Mouse (Mus musculus) MEL (cell line): ENCODE results near the gene Fkbp15. TPM values are rescaled to one million over a fixed set of nuclear protein-coding genes. Genes with fewer than 3 reads are reported as not detected.

Experiments used
- DNase-seq: peaks from one replicate; pipeline ENCODE4 v3.0.0; 2011; ENCODE audit warnings: low read depth, low spot score
- H3K27ac ChIP-seq: 2 replicates; pipeline ENCODE4 v1.5.1; 2012; ENCODE audit warnings: low read depth, mild to moderate bottlenecking, control low read depth, low read length, moderate library complexity; ENCODE audit not compliant: control insufficient read depth
- H3K27me3 ChIP-seq, 2 experiments: fragments of 150-350 bp in 1 of 2; sonication (generic) in 1 of 2; 2 replicates each; pipeline ENCODE4 v1.6.1; 2012; ENCODE audit warnings: low read length in 2 of 2, mild to moderate bottlenecking in 2 of 2, improper control_type of control experiment in 1 of 2, moderate library complexity in 1 of 2; ENCODE audit not compliant: insufficient read depth in 2 of 2, control insufficient read depth in 1 of 2
- H3K36me3 ChIP-seq, 2 experiments: 2 replicates each; pipeline ENCODE4 v1.6.1; 2012 to 2014; ENCODE audit warnings: low read length in 2 of 2, improper control_type of control experiment in 1 of 2, inconsistent platforms in 1 of 2, mild to moderate bottlenecking in 1 of 2; ENCODE audit not compliant: insufficient read depth in 2 of 2, control insufficient read depth in 1 of 2
- H3K4me1 ChIP-seq, 2 experiments: fragments of 150-350 bp in 1 of 2; sonication (generic) in 1 of 2; 2 replicates each; pipeline ENCODE4 v1.6.1; 2012; ENCODE audit warnings: low read length in 2 of 2, improper control_type of control experiment in 1 of 2, mild to moderate bottlenecking in 1 of 2; ENCODE audit not compliant: insufficient read depth in 2 of 2, control insufficient read depth in 1 of 2
- H3K4me3 ChIP-seq, 2 experiments: fragments of 150-350 bp in 1 of 2; sonication (generic) in 1 of 2; 2 replicates each; pipeline ENCODE4 v1.5.1; 2012; ENCODE audit warnings: low read depth in 2 of 2, low read length in 2 of 2, mild to moderate bottlenecking in 2 of 2, moderate library complexity in 2 of 2, control low read depth in 1 of 2, improper control_type of control experiment in 1 of 2; ENCODE audit not compliant: control insufficient read depth in 1 of 2, insufficient read depth in 1 of 2
- H3K79me2 ChIP-seq: 2 replicates; pipeline ENCODE4 v1.6.1; 2012; ENCODE audit warnings: mild to moderate bottlenecking, low read length, moderate library complexity; ENCODE audit not compliant: control insufficient read depth, poor library complexity, insufficient read depth
- H3K9ac ChIP-seq: 2 replicates; pipeline ENCODE4 v1.6.1; 2012; ENCODE audit warnings: low read depth, mild to moderate bottlenecking, control low read depth, low read length, moderate library complexity; ENCODE audit not compliant: control insufficient read depth, poor library complexity, severe bottlenecking
- H3K9me3 ChIP-seq: fragments of 150-350 bp; sonication (generic); replicated peaks from 2 replicates; pipeline ENCODE4 v1.6.1; 2012; ENCODE audit warnings: mild to moderate bottlenecking, low read length, improper control_type of control experiment, moderate library complexity; ENCODE audit not compliant: insufficient read depth
- BHLHE40 ChIP-seq: IDR thresholded peaks from 2 replicates; pipeline ENCODE4 v1.6.1; 2012; ENCODE audit warnings: low read depth, mild to moderate bottlenecking, inconsistent platforms, low read length, improper control_type of control experiment, borderline replicate concordance
- CHD2 ChIP-seq: IDR thresholded peaks from 2 replicates; pipeline ENCODE4 v1.6.1; 2011; ENCODE audit warnings: low read length, improper control_type of control experiment
- CTCF ChIP-seq, 3 experiments: IDR thresholded peaks in 2 of 3; conservative IDR thresholded peaks in 1 of 3; 2 replicates each; pipeline ENCODE4 v1.5.1; 2011 to 2012; ENCODE audit warnings: low read length in 3 of 3, low read depth in 2 of 3, mild to moderate bottlenecking in 2 of 3, improper control_type of control experiment in 1 of 3, inconsistent platforms in 1 of 3, mixed read lengths in 1 of 3, moderate library complexity in 1 of 3; ENCODE audit not compliant: control insufficient read depth in 1 of 3, insufficient read depth in 1 of 3, poor library complexity in 1 of 3, severe bottlenecking in 1 of 3
- ELF1 ChIP-seq: IDR thresholded peaks from 2 replicates; pipeline ENCODE4 v1.6.1; 2014; ENCODE audit warnings: low read depth, mild to moderate bottlenecking, inconsistent platforms, low read length, improper control_type of control experiment, moderate library complexity
- EP300 ChIP-seq, 2 experiments: IDR thresholded peaks; 2 replicates each; pipeline ENCODE4 v1.6.1; 2011; ENCODE audit warnings: improper control_type of control experiment in 2 of 2, low read length in 2 of 2, low read depth in 1 of 2, mild to moderate bottlenecking in 1 of 2
- ETS1 ChIP-seq: IDR thresholded peaks from 2 replicates; pipeline ENCODE4 v1.6.1; 2012; ENCODE audit warnings: low read depth, mild to moderate bottlenecking, inconsistent platforms, low read length, improper control_type of control experiment, moderate library complexity
- JUND ChIP-seq: IDR thresholded peaks from 2 replicates; pipeline ENCODE4 v1.6.1; 2011; ENCODE audit warnings: low read depth, mild to moderate bottlenecking, improper control_type of control experiment, low read length
- MAFK ChIP-seq: IDR thresholded peaks from 2 replicates; pipeline ENCODE4 v1.6.1; 2011; ENCODE audit warnings: low read depth, mild to moderate bottlenecking, low read length, improper control_type of control experiment, borderline replicate concordance
- MAX ChIP-seq: IDR thresholded peaks from 2 replicates; pipeline ENCODE4 v1.6.1; 2011; ENCODE audit warnings: low read length, improper control_type of control experiment
- MYB ChIP-seq: IDR thresholded peaks from 2 replicates; pipeline ENCODE4 v1.6.1; 2011; ENCODE audit warnings: mild to moderate bottlenecking, low read depth, low read length, improper control_type of control experiment
- MYC ChIP-seq: IDR thresholded peaks from 2 replicates; pipeline ENCODE4 v1.6.1; 2011; ENCODE audit warnings: low read depth, mild to moderate bottlenecking, low read length, improper control_type of control experiment, moderate library complexity
- NELFE ChIP-seq: IDR thresholded peaks from 2 replicates; pipeline ENCODE4 v1.6.1; 2011; ENCODE audit warnings: low read depth, low read length, improper control_type of control experiment
- NRF1 ChIP-seq: IDR thresholded peaks from 2 replicates; pipeline ENCODE4 v1.6.1; 2014; ENCODE audit warnings: low read depth, mild to moderate bottlenecking, inconsistent platforms, low read length, improper control_type of control experiment, moderate library complexity; ENCODE audit not compliant: poor library complexity, insufficient read depth, severe bottlenecking
- POLR2AphosphoS2 ChIP-seq: IDR thresholded peaks from 2 replicates; pipeline ENCODE4 v1.6.1; 2011; ENCODE audit warnings: low read length, improper control_type of control experiment
- RAD21 ChIP-seq: IDR thresholded peaks from 2 replicates; pipeline ENCODE4 v1.6.1; 2011; ENCODE audit warnings: mild to moderate bottlenecking, low read depth, low read length, improper control_type of control experiment
- RCOR1 ChIP-seq: IDR thresholded peaks from 2 replicates; pipeline ENCODE4 v1.6.1; 2012; ENCODE audit warnings: low read depth, mild to moderate bottlenecking, inconsistent platforms, low read length, improper control_type of control experiment
- SMC3 ChIP-seq: IDR thresholded peaks from 2 replicates; pipeline ENCODE4 v1.6.1; 2011; ENCODE audit warnings: low read depth, low read length, improper control_type of control experiment
- TAL1 ChIP-seq: IDR thresholded peaks from 2 replicates; pipeline ENCODE4 v1.6.1; 2012; ENCODE audit warnings: mild to moderate bottlenecking, inconsistent platforms, low read length, moderate library complexity, mixed read lengths
- TBP ChIP-seq: IDR thresholded peaks from 2 replicates; pipeline ENCODE4 v1.8.0; 2011; ENCODE audit warnings: low read depth, low read length, improper control_type of control experiment
- UBTF ChIP-seq: IDR thresholded peaks from 2 replicates; pipeline ENCODE4 v1.6.1; 2012; ENCODE audit warnings: low read depth, mild to moderate bottlenecking, inconsistent platforms, low read length, improper control_type of control experiment, moderate library complexity, borderline replicate concordance; ENCODE audit not compliant: insufficient read depth
- ZNF384 ChIP-seq: IDR thresholded peaks from 2 replicates; pipeline ENCODE4 v1.6.1; 2012; ENCODE audit warnings: low read depth, mild to moderate bottlenecking, inconsistent platforms, low read length, improper control_type of control experiment
- polyA plus RNA-seq, 2 experiments: library from polyadenylated mRNA; stranded (reverse) in 1 of 2; unstranded in 1 of 2; fragments of >175 nt in 1 of 2; fragments of >200 nt in 1 of 2; gene quantifications; 2 replicates each; pipeline versions ENCODE4 v1.2.1 to v1.2.4; 2012; ENCODE audit warnings: low replicate concordance in 2 of 2, low read depth in 1 of 2; ENCODE audit not compliant: insufficient read length in 2 of 2, insufficient read depth in 1 of 2, missing spikeins in 1 of 2
- total RNA-seq: library from RNA; depleted of rRNA; stranded (reverse); fragments of 300-350 nt; gene quantifications from 2 replicates; pipeline ENCODE4 v1.2.3, GENCODE M21; 2012

Fkbp15 gene
- total and polyA plus RNA-seq, 3 experiments = 21.1 to 26.5 TPM; not detected in 1

GRCm38 (mm10) chr4:62303288-62303687, 57.1 kb downstream of the Fkbp15 start:
- no peaks in the 10 kb centered on the region for H3K9me3 ChIP-seq
- no peak overlapping the region for H3K27ac ChIP-seq
- peaks cover 0 to 2% of the 10 kb centered on the region in 2 experiments; a peak in 2 of 4 replicates for H3K36me3 ChIP-seq
- H3K4me1 ChIP-seq = no peaks in the 10 kb centered on the region
- H3K4me3 ChIP-seq = no peak overlapping the region
- H3K27me3 ChIP-seq = no peaks in the 10 kb centered on the region
- H3K79me2 ChIP-seq = no peaks in the 10 kb centered on the region
- no peak for TF ChIP-seq NELFE
- TF ChIP-seq EP300 (IDR thresholded peaks at IDR 0.05; ENCODE audit: low read depth in 1 of 2, low read length in 2 of 2) = no peak
- TF ChIP-seq BHLHE40 = no peak
- no peak for TF ChIP-seq UBTF
- no peak for TF ChIP-seq TAL1
- no peak for TF ChIP-seq RAD21
- no peak for TF ChIP-seq RCOR1
- no peak for TF ChIP-seq ELF1
- no peak for TF ChIP-seq MYC
- no peak for DNase-seq
- no peak overlapping the region for H3K9ac ChIP-seq

DNA sequence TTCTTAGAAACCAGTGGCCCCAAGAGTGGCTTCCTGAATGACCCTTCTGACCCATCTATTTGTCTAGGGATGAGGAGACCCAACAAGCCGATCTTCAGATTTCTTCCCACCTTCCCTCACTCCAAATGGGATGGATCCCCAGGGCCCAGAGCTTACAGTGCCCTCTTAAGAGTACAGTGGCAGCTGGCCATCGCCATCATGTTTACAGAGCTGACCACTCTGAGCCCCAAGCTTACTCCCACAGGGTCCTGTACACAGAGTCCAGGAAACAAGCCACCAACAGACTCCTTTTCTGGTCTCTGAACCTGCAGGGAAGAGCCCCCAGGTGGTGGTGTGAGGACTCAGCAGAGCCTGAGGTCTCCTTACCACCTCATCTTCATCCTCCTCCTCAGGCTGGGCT, 57.6 kb downstream of the Fkbp15 start:
- no peak overlapping the region for H3K9ac ChIP-seq
- no peak for TF ChIP-seq JUND
- TF ChIP-seq TAL1 = no peak
- no peak for TF ChIP-seq RAD21
- no peak for TF ChIP-seq MYC
- no peak for TF ChIP-seq BHLHE40
- TF ChIP-seq MAX = no peak
- no peak for TF ChIP-seq ELF1
- no peak for TF ChIP-seq POLR2AphosphoS2
- TF ChIP-seq MYB = no peak
- TF ChIP-seq ETS1 = no peak
- no peak for TF ChIP-seq CTCF (IDR thresholded peaks at IDR 0.05 in 2 of 3, conservative IDR thresholded peaks at IDR 0.05 in 1 of 3; ENCODE audit: control insufficient read depth in 1 of 3, insufficient read depth in 1 of 3, low read depth in 2 of 3, low read length in 3 of 3, poor library complexity in 1 of 3, severe bottlenecking in 1 of 3)
- TF ChIP-seq NRF1 = no peak
- no peak for TF ChIP-seq TBP
- no peak for TF ChIP-seq EP300 (IDR thresholded peaks at IDR 0.05; ENCODE audit: low read depth in 1 of 2, low read length in 2 of 2)
- no peak for TF ChIP-seq SMC3
- no peak for TF ChIP-seq CHD2
- no peak for TF ChIP-seq MAFK
- TF ChIP-seq ZNF384 = no peak
- TF ChIP-seq, all 39 proteins: peak for 0
- no peaks in the 10 kb centered on the region for H3K79me2 ChIP-seq
- H3K36me3 ChIP-seq = no peaks in the 10 kb centered on the region; a peak in 2 of 4 replicates
- no peak overlapping the region for H3K4me3 ChIP-seq
- H3K9me3 ChIP-seq = no peaks in the 10 kb centered on the region
- H3K27ac ChIP-seq = no peak overlapping the region
- no peaks in the 10 kb centered on the region for H3K27me3 ChIP-seq
- H3K4me1 ChIP-seq = no peaks in the 10 kb centered on the region
- no peak for DNase-seq
